16 mouse cellular contexts compared by ENCODE assay signal in genomic region chr12:71426023-71426719, GRCm38 (mm10).
DNase-seq lines count a peak whose midpoint lies in the region; ATAC-seq lines count a peak whose summit lies in the region.
"Had no signal": no experiment of that assay in that cellular context is flagged by ENCODE, and none has a peak within 500 bp of the region (broad histone marks: within the 10 kb centered on the region; RNA-seq: fewer than 3 reads in every experiment).

No protein-coding gene starts in this region.

- H3K4me2 ChIP-seq in hindbrain, embryonic 11.5 days (replicated peaks; ENCODE audit: low read depth, low read length) = no peak overlapping the region
- H3K4me2 ChIP-seq in neural tube, embryonic 11.5 days (ENCODE audit: low read depth) = no peak overlapping the region
- H3K4me2 ChIP-seq: embryonic facial prominence, embryonic 12.5 days; limb, embryonic 15.5 days had no signal

- no peak overlapping the region for H3K4me3 ChIP-seq in hindbrain, embryonic 10.5 days
- H3K4me3 ChIP-seq in hindbrain, embryonic 11.5 days (ENCODE audit: low read depth, low read length) = no peak overlapping the region
- no peak overlapping the region for H3K4me3 ChIP-seq in neural tube, embryonic 11.5 days (ENCODE audit: low read depth, low read length)
- H3K4me3 ChIP-seq: embryonic facial prominence, embryonic 12.5 days; limb, embryonic 15.5 days had no signal

- no peaks in the 10 kb centered on the region for H3K9me3 ChIP-seq in hindbrain, embryonic 10.5 days
- H3K9me3 ChIP-seq in hindbrain, embryonic 11.5 days (ENCODE audit: control insufficient read depth, low read length) = no peaks in the 10 kb centered on the region
- H3K9me3 ChIP-seq in neural tube, embryonic 11.5 days (ENCODE audit: control insufficient read depth, low read length) = no peaks in the 10 kb centered on the region
- H3K9me3 ChIP-seq: embryonic facial prominence, embryonic 12.5 days; limb, embryonic 15.5 days had no signal

- peak overlapping the region; percentile 47; the same call in 1 of the 2 replicates for H3K27ac ChIP-seq in hindbrain, embryonic 10.5 days
- no peak overlapping the region for H3K27ac ChIP-seq in hindbrain, embryonic 11.5 days (ENCODE audit: low read depth, low read length)
- no peak overlapping the region for H3K27ac ChIP-seq in neural tube, embryonic 11.5 days (ENCODE audit: low read depth, low read length)
- H3K27ac ChIP-seq: embryonic facial prominence, embryonic 12.5 days; limb, embryonic 15.5 days had no signal

- no peaks in the 10 kb centered on the region; the same call in 1 of the 2 replicates for H3K27me3 ChIP-seq in hindbrain, embryonic 10.5 days (ENCODE audit: insufficient read depth, poor library complexity, severe bottlenecking)
- no peaks in the 10 kb centered on the region for H3K27me3 ChIP-seq in hindbrain, embryonic 11.5 days (ENCODE audit: control insufficient read depth, insufficient read depth, low read length)
- no peaks in the 10 kb centered on the region for H3K27me3 ChIP-seq in neural tube, embryonic 11.5 days (ENCODE audit: control insufficient read depth, insufficient read depth, low read length)
- H3K27me3 ChIP-seq: embryonic facial prominence, embryonic 12.5 days had no signal

- WGBS in hindbrain, embryonic 10.5 days = 28% methylated on average over 10 of the region's 10 CpGs
- WGBS in hindbrain, embryonic 11.5 days = 20% methylated on average over 10 of the region's 10 CpGs
- WGBS in neural tube, embryonic 11.5 days = 19% methylated on average over 10 of the region's 10 CpGs

- peaks cover 41% of the 10 kb centered on the region for H3K4me1 ChIP-seq in hindbrain, embryonic 10.5 days (replicated peaks)
- H3K4me1 ChIP-seq in hindbrain, embryonic 11.5 days (replicated peaks; ENCODE audit: control insufficient read depth, insufficient read depth, low read length) = no peaks in the 10 kb centered on the region; the same call in 1 of the 2 replicates
- peaks cover 12% of the 10 kb centered on the region; the same call in 1 of the 2 replicates for H3K4me1 ChIP-seq in neural tube, embryonic 11.5 days (ENCODE audit: control insufficient read depth, insufficient read depth, low read length)
- H3K4me1 ChIP-seq: limb, embryonic 15.5 days had no signal

- no peak for ATAC-seq in hindbrain, embryonic 11.5 days (ENCODE audit: low FRiP score)
- no peak for ATAC-seq in neural tube, embryonic 11.5 days (ENCODE audit: insufficient read depth, low FRiP score, low TSS enrichment)
- ATAC-seq: liver, postnatal 0 days had no signal

- DNase-seq in embryo, embryonic 10 days (ENCODE audit: low spot score) = peak; percentile 27
- DNase-seq in embryo, embryonic 9.5 days (ENCODE audit: extremely low spot score) = no peak
- no peak for DNase-seq in hindbrain, embryonic 10.5 days (ENCODE audit: low spot score)
- DNase-seq in hindbrain, embryonic 11.5 days (ENCODE audit: low spot score) = no peak
- DNase-seq in neural tube, embryonic 11.5 days (ENCODE audit: low spot score) = peak; percentile 35
- DNase-seq in neural tube, embryonic 10.5 days (ENCODE audit: extremely low spot score, low spot score) = no peak
- no peak for DNase-seq in adrenal gland, postnatal 4 days (ENCODE audit: low spot score in 2 of 2)
- DNase-seq in urinary bladder, postnatal 14 days (ENCODE audit: low spot score) = no peak
- DNase-seq: adrenal gland, postnatal 14 days; cerebellum, postnatal 10 days; kidney, adult 18-20 months; kidney, postnatal 25 days; liver, postnatal 0 days; thymus, adult 18-20 months had no signal

- H3K36me3 ChIP-seq in hindbrain, embryonic 10.5 days = no peaks in the 10 kb centered on the region
- no peaks in the 10 kb centered on the region for H3K36me3 ChIP-seq in hindbrain, embryonic 11.5 days (ENCODE audit: control insufficient read depth, insufficient read depth, low read length)
- no peaks in the 10 kb centered on the region for H3K36me3 ChIP-seq in neural tube, embryonic 11.5 days (ENCODE audit: control insufficient read depth, insufficient read depth, low read length)
- H3K36me3 ChIP-seq: embryonic facial prominence, embryonic 12.5 days; limb, embryonic 15.5 days had no signal

- no peak overlapping the region for H3K9ac ChIP-seq in hindbrain, embryonic 11.5 days (ENCODE audit: low read depth, low read length)
- H3K9ac ChIP-seq in neural tube, embryonic 11.5 days (ENCODE audit: low read length) = no peak overlapping the region
- H3K9ac ChIP-seq: embryonic facial prominence, embryonic 12.5 days; limb, embryonic 15.5 days; liver, postnatal 0 days had no signal

Comparison
In these comparisons a context has a peak if more than half of its experiments do, and no peak if none do; other contexts are left out.
1. DNase-seq: peak in embryo, embryonic 10 days (single experiment) and neural tube, embryonic 11.5 days (single experiment); none in embryo, embryonic 9.5 days (single experiment), hindbrain, embryonic 10.5 days (single experiment), hindbrain, embryonic 11.5 days (single experiment), neural tube, embryonic 10.5 days (single experiment), adrenal gland, postnatal 4 days (0 of 2) and urinary bladder, postnatal 14 days (single experiment).